Comparison of ENCODE assay signal across 9 mouse cellular contexts in genomic region chr7:135668852-135669739, GRCm38 (mm10). TPM values are rescaled to one million over a fixed set of nuclear protein-coding genes. Genes with fewer than 3 reads are reported as not detected.
A peak's percentile ranks its signal among the peaks of the same experiment; 100 is the strongest.
DNase-seq lines count a peak whose midpoint lies in the region; ATAC-seq lines count a peak whose summit lies in the region.
"Had no signal": no experiment of that assay in that cellular context is flagged by ENCODE, and none has a peak within 500 bp of the region (broad histone marks: within the 10 kb centered on the region; RNA-seq: fewer than 3 reads in every experiment).

No protein-coding gene starts in this region.

- H3K27ac ChIP-seq in forebrain, embryonic 15.5 days (replicated peaks) = no peak overlapping the region
- no peak overlapping the region for H3K27ac ChIP-seq in midbrain, embryonic 14.5 days (replicated peaks; ENCODE audit: low read depth, low read length)
- H3K27ac ChIP-seq: embryonic facial prominence, embryonic 13.5 days had no signal

- H3K4me2 ChIP-seq in forebrain, embryonic 15.5 days (replicated peaks) = no peak overlapping the region
- no peak overlapping the region for H3K4me2 ChIP-seq in midbrain, embryonic 14.5 days (ENCODE audit: low read length)
- H3K4me2 ChIP-seq: embryonic facial prominence, embryonic 13.5 days had no signal

- peak; percentile 17 for DNase-seq in ovary, postnatal 10 days (ENCODE audit: low spot score)
- no peak for DNase-seq in ovary, postnatal 36 days (ENCODE audit: low spot score)
- DNase-seq in c-Kit-positive CD71-positive TER-119-positive erythroid progenitor cells, embryonic 14.5 days (ENCODE audit: low spot score) = peak; percentile 64
- peak; percentile 87 for DNase-seq in induced T-regulatory cell, adult 2 months (ENCODE audit: low read depth)
- peak; percentile 61 to 70 for DNase-seq in left cerebral cortex, postnatal 10 days (ENCODE audit: extremely low spot score in 1 of 2, low spot score in 2 of 2)
- DNase-seq in midbrain, embryonic 14.5 days = peak; percentile 91
- DNase-seq in telencephalon, adult 2 months (ENCODE audit: low read depth, low spot score) = peak; percentile 49

- no peaks in the 10 kb centered on the region for H3K36me3 ChIP-seq in forebrain, embryonic 15.5 days
- no peaks in the 10 kb centered on the region for H3K36me3 ChIP-seq in midbrain, embryonic 14.5 days (ENCODE audit: control insufficient read depth, insufficient read depth, low read length)

- H3K4me3 ChIP-seq in forebrain, embryonic 15.5 days = no peak overlapping the region
- H3K4me3 ChIP-seq in midbrain, embryonic 14.5 days (replicated peaks; ENCODE audit: low read depth, low read length) = no peak overlapping the region
- H3K4me3 ChIP-seq: embryonic facial prominence, embryonic 13.5 days had no signal

- no peaks in the 10 kb centered on the region for H3K4me1 ChIP-seq in forebrain, embryonic 15.5 days
- H3K4me1 ChIP-seq in midbrain, embryonic 14.5 days (ENCODE audit: control insufficient read depth, insufficient read depth, low read length) = no peaks in the 10 kb centered on the region; the same call in 1 of the 2 replicates

- no peaks in the 10 kb centered on the region for H3K9me3 ChIP-seq in forebrain, embryonic 15.5 days
- H3K9me3 ChIP-seq in midbrain, embryonic 14.5 days (ENCODE audit: control insufficient read depth, low read length) = no peaks in the 10 kb centered on the region
- H3K9me3 ChIP-seq: embryonic facial prominence, embryonic 13.5 days had no signal

- H3K9ac ChIP-seq in forebrain, embryonic 15.5 days (replicated peaks) = no peak overlapping the region
- H3K9ac ChIP-seq in midbrain, embryonic 14.5 days (replicated peaks; ENCODE audit: low read length) = no peak overlapping the region
- H3K9ac ChIP-seq: embryonic facial prominence, embryonic 13.5 days had no signal

- intact Hi-C loops in left cerebral cortex, postnatal 10 days (cut with DNase I) = loop anchor here (1.0 to 5.0 kb wide), 2 partner anchors 131 to 172 kb away; no protein-coding TSS in a partner anchor

- 40% methylated on average over 16 of the region's 16 CpGs for WGBS in forebrain, embryonic 15.5 days
- WGBS in midbrain, embryonic 14.5 days = 36% methylated on average over 16 of the region's 16 CpGs

- H3K27me3 ChIP-seq in forebrain, embryonic 15.5 days = no peaks in the 10 kb centered on the region
- H3K27me3 ChIP-seq in midbrain, embryonic 14.5 days (ENCODE audit: control insufficient read depth, insufficient read depth, low read length) = no peaks in the 10 kb centered on the region
- H3K27me3 ChIP-seq: embryonic facial prominence, embryonic 13.5 days had no signal

- 0 out of 2 replicates have a peak, but pooled peaks have one; percentile 55 for ATAC-seq in forebrain, embryonic 15.5 days (replicated peaks)
- ATAC-seq in midbrain, embryonic 14.5 days (ENCODE audit: low FRiP score, low TSS enrichment) = peak; percentile 31; the same call in 1 of the 2 replicates

RNA-seq across cellular contexts. Expression of gene Mki67, which starts 47.1 kb away (rescaled TPM):
- polyA plus RNA-seq in forebrain, embryonic 15.5 days (2015; fragmentation: Nextera tagmentation; extraction: Ambion mirVana) = 18.8 and 22.3 TPM in 2 replicates
- 1 to 10 TPM; 5.8 to 5.9 TPM for total RNA-seq in left cerebral cortex, postnatal 10 days (2021)
- polyA plus RNA-seq in midbrain, embryonic 14.5 days (2014; fragmentation: Nextera tagmentation; extraction: Ambion mirVana) = 6.4 and 12.5 TPM in 2 replicates
